17 mouse cellular contexts compared by ENCODE assay signal in genomic region chr9:32718868-32719267, GRCm38 (mm10).
DNase-seq lines count a peak whose midpoint lies in the region; ATAC-seq and TF ChIP-seq lines count a peak whose summit lies in the region.
"Had no signal": no experiment of that assay in that cellular context is flagged by ENCODE, and none has a peak within 500 bp of the region (broad histone marks: within the 10 kb centered on the region; RNA-seq: fewer than 3 reads in every experiment).

No protein-coding gene starts in this region.

- WGBS in spleen, adult 2 months = 76% methylated on average over 4 of the region's 4 CpGs
- WGBS in liver, postnatal 0 days (ENCODE audit: insufficient replicate concordance) = 53% methylated on average over 4 of the region's 4 CpGs
- 87% methylated on average over 4 of the region's 4 CpGs for WGBS in hindbrain, embryonic 14.5 days

- H3K27ac ChIP-seq in layer of hippocampus, adult 2 months = peak overlapping the region; percentile 57; the same call in 1 of the 2 replicates
- peak overlapping the region; percentile 30; the same call in 1 of the 2 replicates for H3K27ac ChIP-seq in spleen, adult 2 months (ENCODE audit: insufficient read depth, low read length)
- no peak overlapping the region for H3K27ac ChIP-seq in liver, postnatal 0 days (ENCODE audit: low read depth)
- no peak overlapping the region for H3K27ac ChIP-seq in hindbrain, embryonic 14.5 days
- H3K27ac ChIP-seq: forebrain, embryonic 15.5 days had no signal

- no peak for TF ChIP-seq EP300 in liver, postnatal 0 days (IDR thresholded peaks at IDR 0.05; ENCODE audit: low read depth)

- ATAC-seq in liver, postnatal 0 days = peak; percentile 81
- no peak for ATAC-seq in hindbrain, embryonic 14.5 days (ENCODE audit: low FRiP score)
- ATAC-seq: forebrain, embryonic 15.5 days had no signal

- H3K4me3 ChIP-seq in layer of hippocampus, adult 2 months = no peak overlapping the region
- no peak overlapping the region for H3K4me3 ChIP-seq in spleen, adult 2 months (ENCODE audit: extremely low read depth, insufficient read depth, insufficient read length)
- H3K4me3 ChIP-seq in liver, postnatal 0 days (ENCODE audit: low read depth, low read length) = no peak overlapping the region
- no peak overlapping the region for H3K4me3 ChIP-seq in hindbrain, embryonic 14.5 days (replicated peaks; ENCODE audit: low read length)
- H3K4me3 ChIP-seq: embryonic facial prominence, embryonic 12.5 days; forebrain, embryonic 15.5 days; heart, embryonic 10.5 days; hindbrain, embryonic 13.5 days had no signal

- no peak overlapping the region for H3K4me2 ChIP-seq in liver, postnatal 0 days (ENCODE audit: low read depth, low read length)
- no peak overlapping the region for H3K4me2 ChIP-seq in hindbrain, embryonic 14.5 days (replicated peaks)
- H3K4me2 ChIP-seq: embryonic facial prominence, embryonic 12.5 days; forebrain, embryonic 15.5 days; hindbrain, embryonic 13.5 days had no signal

- no peak for TF ChIP-seq CTCF in layer of hippocampus, adult 2 months (conservative IDR thresholded peaks at IDR 0.05)
- TF ChIP-seq CTCF in spleen, adult 2 months (IDR thresholded peaks at IDR 0.05; ENCODE audit: extremely low read depth, insufficient read depth, insufficient read length, insufficient replicate concordance) = no peak
- TF ChIP-seq CTCF in liver, postnatal 0 days (IDR thresholded peaks at IDR 0.05; ENCODE audit: low read depth) = no peak

- peaks cover 52% of the 10 kb centered on the region for H3K4me1 ChIP-seq in spleen, adult 2 months (ENCODE audit: control insufficient read depth, insufficient read depth, insufficient read length)
- peaks cover 54% of the 10 kb centered on the region for H3K4me1 ChIP-seq in liver, postnatal 0 days (ENCODE audit: insufficient read depth)
- H3K4me1 ChIP-seq in hindbrain, embryonic 14.5 days (replicated peaks; ENCODE audit: control insufficient read depth, insufficient read depth, low read length) = peaks cover 5% of the 10 kb centered on the region; the same call in 1 of the 2 replicates

- H3K9me3 ChIP-seq in liver, postnatal 0 days (ENCODE audit: low read length) = no peaks in the 10 kb centered on the region
- H3K9me3 ChIP-seq in hindbrain, embryonic 14.5 days (ENCODE audit: control insufficient read depth, low read length) = no peaks in the 10 kb centered on the region
- H3K9me3 ChIP-seq: embryonic facial prominence, embryonic 12.5 days; forebrain, embryonic 15.5 days; heart, embryonic 10.5 days; hindbrain, embryonic 13.5 days had no signal

- TF ChIP-seq POLR2A in spleen, adult 2 months (IDR thresholded peaks at IDR 0.05; ENCODE audit: low read depth, low read length) = no peak

- H3K9ac ChIP-seq in liver, postnatal 0 days (replicated peaks) = no peak overlapping the region
- H3K9ac ChIP-seq in hindbrain, embryonic 14.5 days = no peak overlapping the region
- H3K9ac ChIP-seq: embryonic facial prominence, embryonic 12.5 days; forebrain, embryonic 15.5 days; hindbrain, embryonic 13.5 days had no signal

- H3K36me3 ChIP-seq in spleen, adult 2 months (ENCODE audit: control insufficient read depth, insufficient read depth, low read length) = peaks cover 20% of the 10 kb centered on the region
- H3K36me3 ChIP-seq in liver, postnatal 0 days (replicated peaks; ENCODE audit: insufficient read depth, low read length) = no peaks in the 10 kb centered on the region; the same call in none of the 2 replicates
- H3K36me3 ChIP-seq in hindbrain, embryonic 14.5 days (replicated peaks; ENCODE audit: control insufficient read depth, insufficient read depth) = no peaks in the 10 kb centered on the region
- H3K36me3 ChIP-seq: embryonic facial prominence, embryonic 12.5 days; forebrain, embryonic 15.5 days; heart, embryonic 10.5 days; hindbrain, embryonic 13.5 days had no signal

- DNase-seq in heart, adult 11 months = peak; percentile 77
- no peak for DNase-seq in heart, adult 9 months (ENCODE audit: low spot score in 2 of 2)
- DNase-seq in layer of hippocampus, adult 2 months (ENCODE audit: low spot score in 2 of 2) = no peak
- no peak for DNase-seq in layer of hippocampus, adult 18-20 months (ENCODE audit: low spot score in 2 of 2)
- no peak for DNase-seq in spleen, adult 2 months (ENCODE audit: low read depth in 1 of 2, low spot score in 2 of 2)
- DNase-seq in spleen, adult 12 weeks (ENCODE audit: low spot score) = no peak
- DNase-seq in liver, postnatal 0 days = no peak
- no peak for DNase-seq in hindbrain, embryonic 14.5 days (ENCODE audit: low spot score)
- DNase-seq: adrenal gland, postnatal 10 days; cerebellum, adult 11-12 months; cerebellum, adult 9-10 months; cerebellum, postnatal 25 days; gastrocnemius, postnatal 14 days had no signal

- no peaks in the 10 kb centered on the region for H3K27me3 ChIP-seq in spleen, adult 2 months (ENCODE audit: control insufficient read depth, insufficient read depth, low read length)
- H3K27me3 ChIP-seq in liver, postnatal 0 days (ENCODE audit: insufficient read depth, low read length) = no peaks in the 10 kb centered on the region
- peaks cover 8% of the 10 kb centered on the region; the same call in 1 of the 2 replicates for H3K27me3 ChIP-seq in hindbrain, embryonic 14.5 days (ENCODE audit: control insufficient read depth, insufficient read depth, low read length)
- H3K27me3 ChIP-seq: embryonic facial prominence, embryonic 12.5 days had no signal

Comparison
In these comparisons a context has a peak if more than half of its experiments do, and no peak if none do; other contexts are left out.
1. H3K27ac ChIP-seq: peak in layer of hippocampus, adult 2 months (single experiment) and spleen, adult 2 months (single experiment); none in liver, postnatal 0 days (single experiment) and hindbrain, embryonic 14.5 days (single experiment).